Comparison of ENCODE assay signal across 17 mouse cellular contexts in genomic region chr14:27324689-27325088, GRCm38 (mm10).
DNase-seq lines count a peak whose midpoint lies in the region; ATAC-seq and TF ChIP-seq lines count a peak whose summit lies in the region.
"Had no signal": no experiment of that assay in that cellular context is flagged by ENCODE, and none has a peak within 500 bp of the region (broad histone marks: within the 10 kb centered on the region; RNA-seq: fewer than 3 reads in every experiment).

No protein-coding gene starts in this region.

- no peaks in the 10 kb centered on the region; the same call in 1 of the 2 replicates for H3K9me3 ChIP-seq in limb, embryonic 14.5 days (ENCODE audit: control insufficient read depth, low read length)
- H3K9me3 ChIP-seq: liver, embryonic 13.5 days had no signal

- no peak for ATAC-seq in limb, embryonic 14.5 days (ENCODE audit: low FRiP score, low read depth)
- ATAC-seq: hindbrain, postnatal 0 days had no signal

- peaks cover 35% of the 10 kb centered on the region for H3K4me1 ChIP-seq in limb, embryonic 14.5 days (ENCODE audit: control insufficient read depth, insufficient read depth, low read length)
- H3K4me1 ChIP-seq: liver, embryonic 13.5 days had no signal

- no peak overlapping the region for H3K9ac ChIP-seq in limb, embryonic 14.5 days (ENCODE audit: low read depth, low read length, severe bottlenecking)
- H3K9ac ChIP-seq: liver, embryonic 13.5 days had no signal

- no peaks in the 10 kb centered on the region for H3K27me3 ChIP-seq in limb, embryonic 14.5 days (ENCODE audit: control insufficient read depth, insufficient read depth, low read length)
- H3K27me3 ChIP-seq: liver, embryonic 13.5 days had no signal

- peak overlapping the region; percentile 74; the same call in 1 of the 2 replicates for H3K27ac ChIP-seq in limb, embryonic 14.5 days (replicated peaks; ENCODE audit: low read depth, low read length)
- H3K27ac ChIP-seq: hindbrain, postnatal 0 days; kidney, postnatal 0 days; liver, embryonic 13.5 days had no signal

- no peak for TF ChIP-seq POLR2A in limb, embryonic 14.5 days (IDR thresholded peaks at IDR 0.05; ENCODE audit: borderline replicate concordance, extremely low read depth, insufficient read depth, insufficient read length)

- no peak overlapping the region for H3K4me3 ChIP-seq in limb, embryonic 14.5 days (replicated peaks; ENCODE audit: low read length)
- H3K4me3 ChIP-seq: liver, embryonic 13.5 days had no signal

- DNase-seq in heart, adult 18-20 months: peak; percentile 50 to 58
- DNase-seq in heart, postnatal 14 days: no peak
- DNase-seq in kidney, postnatal 25 days: peak; percentile 48 to 60
- no peak for DNase-seq in kidney, postnatal 4 days
- no peak for DNase-seq in limb, embryonic 14.5 days (ENCODE audit: low spot score)
- peak; percentile 79 for DNase-seq in lung, postnatal 36 days
- no peak for DNase-seq in spleen, adult 18-20 months
- DNase-seq: adrenal gland, postnatal 10 days; cerebellum, adult 9-11 months; gastrocnemius, postnatal 14 days; liver, embryonic 13.5 days; midbrain, embryonic 14.5 days; right cerebral cortex, postnatal 4 days; thymus, postnatal 4 days had no signal

- 37% methylated on average over 7 of the region's 7 CpGs for WGBS in limb, embryonic 14.5 days

- intact Hi-C loops in heart, postnatal 14 days (cut with DNase I): loop anchor here (5.0 kb wide), 1 partner anchor 72 kb away; no protein-coding TSS in a partner anchor

- H3K4me2 ChIP-seq in limb, embryonic 14.5 days (replicated peaks; ENCODE audit: low read depth, low read length, severe bottlenecking): no peak overlapping the region
- H3K4me2 ChIP-seq: heart, embryonic 11.5 days; liver, embryonic 13.5 days had no signal

- no peaks in the 10 kb centered on the region for H3K36me3 ChIP-seq in limb, embryonic 14.5 days (ENCODE audit: control insufficient read depth, insufficient read depth, low read length)
- H3K36me3 ChIP-seq: liver, embryonic 13.5 days had no signal

Comparison
In these comparisons a context has a peak if more than half of its experiments do, and no peak if none do; other contexts are left out.
1. DNase-seq: peak in heart, adult 18-20 months (2 of 2), kidney, postnatal 25 days (2 of 2) and lung, postnatal 36 days (single experiment); none in heart, postnatal 14 days (0 of 2), kidney, postnatal 4 days (0 of 2), limb, embryonic 14.5 days (single experiment) and spleen, adult 18-20 months (0 of 2).